Mouse (Mus musculus) hindbrain, embryonic 13.5 days (tissue): ENCODE measurements around the gene Rrbp1. TPM values are rescaled to one million over a fixed set of nuclear protein-coding genes. Genes with fewer than 3 reads are reported as not detected.

Source experiments
- ATAC-seq: fragments of 200-750 bp; cut with Nextera tagmentation; 2 replicates; pipeline ENCODE4 v1.8.0; 2017; ENCODE audit warnings: moderate TSS enrichment; ENCODE audit not compliant: low FRiP score
- H3K27ac ChIP-seq: fragments of 300-500 bp; sonication (generic); 2 replicates; pipeline ENCODE4 v1.5.1; 2015; ENCODE audit warnings: inconsistent platforms, mild to moderate bottlenecking, moderate library complexity
- H3K27me3 ChIP-seq: fragments of 300-500 bp; sonication (generic); 2 replicates; pipeline ENCODE4 v1.6.1; 2015; ENCODE audit warnings: mild to moderate bottlenecking, inconsistent platforms
- H3K36me3 ChIP-seq: fragments of 300-500 bp; sonication (generic); 2 replicates; pipeline ENCODE4 v1.6.1; 2015; ENCODE audit warnings: mild to moderate bottlenecking, inconsistent platforms
- H3K4me1 ChIP-seq: fragments of 300-500 bp; sonication (generic); replicated peaks from 2 replicates; pipeline ENCODE4 v1.6.1; 2015; ENCODE audit warnings: inconsistent platforms
- H3K4me2 ChIP-seq: fragments of 300-500 bp; sonication (generic); 2 replicates; pipeline ENCODE4 v1.6.1; 2015; ENCODE audit warnings: inconsistent platforms, mild to moderate bottlenecking, moderate library complexity
- H3K4me3 ChIP-seq: fragments of 300-500 bp; sonication (generic); 2 replicates; pipeline ENCODE4 v1.5.1; 2015; ENCODE audit warnings: mild to moderate bottlenecking, inconsistent platforms
- H3K9ac ChIP-seq: fragments of 300-500 bp; sonication (generic); 2 replicates; pipeline ENCODE4 v1.6.1; 2015; ENCODE audit warnings: mild to moderate bottlenecking, inconsistent platforms
- H3K9me3 ChIP-seq: fragments of 300-500 bp; sonication (generic); 2 replicates; pipeline ENCODE4 v1.6.1; 2016; ENCODE audit warnings: inconsistent platforms
- WGBS: fragments of 180-500 bp; shearing (Covaris S2); methylation state at CpG from one replicate; pipeline ENCODE4 v1.1.7; 2015; 5-methylcytosine and 5-hydroxymethylcytosine counted together
- polyA plus RNA-seq: library from polyadenylated mRNA; unstranded; fragments of >200 nt; fragmentation: Nextera tagmentation; extraction: Ambion mirVana; gene quantifications from 2 replicates; pipeline ENCODE4 v1.2.1, GENCODE M21; 2015

Rrbp1 gene
- polyA plus RNA-seq, 1 experiment from 2014 or later: 37.3 TPM

DNA sequence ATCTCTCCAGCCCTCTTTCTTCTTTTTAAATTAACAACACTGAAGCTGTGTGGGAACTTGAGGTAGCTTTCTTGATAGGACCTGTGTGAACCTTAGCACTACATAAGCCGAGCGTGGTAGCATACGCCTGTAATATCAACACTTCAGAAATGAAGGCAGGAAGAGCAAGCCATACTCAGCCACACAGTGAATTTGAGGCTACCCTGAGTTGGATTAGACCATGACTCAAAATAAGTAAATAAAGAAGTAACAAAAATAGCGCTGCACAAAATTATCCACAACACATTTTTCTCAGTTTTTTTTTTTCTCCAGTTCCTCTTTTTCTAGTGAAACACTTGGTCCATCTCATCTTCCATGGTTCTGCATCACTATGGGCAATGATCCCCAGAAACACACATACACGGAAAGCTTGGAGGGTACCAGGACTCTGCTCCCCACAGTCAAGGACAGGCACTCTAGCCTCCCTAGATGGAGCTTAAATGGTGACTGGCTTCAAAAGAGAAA, 35.9 kb downstream of the Rrbp1 start:
- Histone ChIP-seq H3K4me2 (no peak overlapping the region), H3K9ac (no peak overlapping the region), H3K36me3 (peaks cover 25% of the 10 kb centered on the region), H3K27ac (no peak overlapping the region), H3K9me3 (no peaks in the 10 kb centered on the region), H3K4me3 (no peak overlapping the region), H3K4me1 (no peaks in the 10 kb centered on the region), H3K27me3 (no peaks in the 10 kb centered on the region)
- WGBS: 95% methylated on average over 5 of the region's 5 CpGs
- no peak for ATAC-seq

GRCm38 (mm10) chr2:143973161-143973560, 37.9 kb downstream of the Rrbp1 start:
- 98% methylated on average over 7 of the region's 7 CpGs for WGBS
- no peaks in the 10 kb centered on the region for H3K9me3 ChIP-seq
- no peak overlapping the region for H3K9ac ChIP-seq
- no peak overlapping the region for H3K27ac ChIP-seq
- H3K4me2 ChIP-seq: no peak overlapping the region
- H3K27me3 ChIP-seq: no peaks in the 10 kb centered on the region
- H3K4me1 ChIP-seq: no peaks in the 10 kb centered on the region
- no peak overlapping the region for H3K4me3 ChIP-seq
- peaks cover 44% of the 10 kb centered on the region for H3K36me3 ChIP-seq
- no peak for ATAC-seq

- H3K4me1 ChIP-seq: no peaks in the 10 kb centered on the region
- no peak overlapping the region for H3K9ac ChIP-seq
- H3K4me2 ChIP-seq: no peak overlapping the region
- no peaks in the 10 kb centered on the region for H3K27me3 ChIP-seq
- H3K36me3 ChIP-seq: peaks cover 55% of the 10 kb centered on the region
- no peak overlapping the region for H3K4me3 ChIP-seq
- ATAC-seq: no peak
- no peaks in the 10 kb centered on the region for H3K9me3 ChIP-seq
- WGBS: 86% methylated on average over 2 of the region's 2 CpGs
- no peak overlapping the region for H3K27ac ChIP-seq
Observed at GRCm38 (mm10) chr2:143971887-143972286, 39.2 kb downstream of the Rrbp1 start.

DNA sequence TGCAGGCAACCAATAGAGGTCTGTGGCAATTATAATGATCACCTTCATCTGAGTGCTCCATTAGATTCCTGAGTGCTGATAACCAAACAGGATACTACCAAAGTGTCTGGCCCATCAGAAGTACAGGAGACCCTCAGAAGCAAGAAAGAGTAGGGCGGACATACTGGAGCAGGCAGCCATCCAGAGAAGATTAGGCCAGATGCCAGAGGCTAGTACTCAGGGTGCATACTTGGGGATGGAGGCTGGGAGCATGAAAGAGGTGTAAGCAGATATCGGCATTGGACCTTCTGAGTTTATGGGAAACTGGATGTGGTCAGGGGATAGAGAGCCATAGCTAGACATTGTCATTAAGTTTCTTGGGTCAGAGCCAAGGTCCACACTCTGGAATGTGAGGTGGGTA, 40.2 kb downstream of the Rrbp1 start:
- no peaks in the 10 kb centered on the region for H3K4me1 ChIP-seq
- no peak overlapping the region for H3K4me3 ChIP-seq
- no peaks in the 10 kb centered on the region for H3K27me3 ChIP-seq
- H3K27ac ChIP-seq: no peak overlapping the region
- ATAC-seq: no peak
- no peaks in the 10 kb centered on the region for H3K9me3 ChIP-seq
- no peak overlapping the region for H3K4me2 ChIP-seq
- H3K9ac ChIP-seq: no peak overlapping the region
- 97% methylated on average over 2 of the region's 2 CpGs for WGBS
- peaks cover 64% of the 10 kb centered on the region for H3K36me3 ChIP-seq

DNA sequence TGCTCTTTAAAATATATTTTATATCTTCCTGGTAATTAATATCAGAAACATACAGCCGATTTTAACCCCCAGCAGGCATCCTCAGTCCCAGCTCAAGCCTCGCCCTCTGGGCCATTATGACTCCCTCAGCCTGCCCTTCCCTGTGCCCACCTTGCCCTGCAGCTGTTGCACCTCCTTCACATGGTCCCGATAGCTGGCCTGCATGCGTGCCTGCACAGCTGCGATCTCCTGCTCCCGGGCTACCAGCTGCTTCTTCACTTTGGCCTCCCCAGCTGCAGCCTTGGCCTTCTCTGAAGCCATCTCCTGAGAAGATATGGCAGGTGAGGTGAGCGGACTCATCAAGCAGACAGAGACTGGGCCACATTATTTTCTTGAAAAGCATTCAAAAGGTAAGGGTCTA, 41.8 kb downstream of the Rrbp1 start:
- Histone ChIP-seq H3K27me3 (no peaks in the 10 kb centered on the region), H3K4me1 (no peaks in the 10 kb centered on the region), H3K36me3 (peaks cover 76% of the 10 kb centered on the region), H3K9me3 (no peaks in the 10 kb centered on the region), H3K4me2 (no peak overlapping the region), H3K27ac (no peak overlapping the region), H3K9ac (no peak overlapping the region), H3K4me3 (no peak overlapping the region)
- no peak for ATAC-seq
- 96% methylated on average over 7 of the region's 7 CpGs for WGBS

GRCm38 (mm10) chr2:143963318-143963717, 47.7 kb downstream of the Rrbp1 start:
- no peak overlapping the region for H3K4me3 ChIP-seq
- H3K27ac ChIP-seq: no peak overlapping the region
- no peaks in the 10 kb centered on the region for H3K27me3 ChIP-seq
- H3K9ac ChIP-seq: no peak overlapping the region
- no peak overlapping the region for H3K4me2 ChIP-seq
- ATAC-seq: no peak
- 92% methylated on average over 1 of the region's 1 CpGs for WGBS
- peaks cover 75% of the 10 kb centered on the region for H3K36me3 ChIP-seq
- no peaks in the 10 kb centered on the region for H3K4me1 ChIP-seq
- H3K9me3 ChIP-seq: no peaks in the 10 kb centered on the region

DNA sequence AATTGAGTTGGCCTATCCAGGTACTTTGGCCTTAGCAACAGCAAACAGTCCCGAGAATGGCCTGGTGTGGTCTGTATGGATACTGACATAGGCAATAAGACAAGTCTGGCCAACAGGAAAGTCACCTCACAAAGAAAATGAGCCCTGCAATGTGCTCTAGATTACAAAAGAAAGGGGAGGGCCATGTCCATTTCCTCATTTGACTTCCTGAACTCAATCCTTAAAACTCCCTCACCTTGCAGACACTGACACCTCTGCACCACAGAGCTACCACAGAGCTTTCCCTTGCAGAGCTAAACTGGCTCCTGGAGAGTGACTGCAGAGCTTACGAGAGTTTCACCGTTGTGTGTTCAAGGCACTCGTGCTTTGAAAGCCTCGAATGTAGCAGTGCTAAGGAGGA, 48.9 kb downstream of the Rrbp1 start:
- H3K9ac ChIP-seq: no peak overlapping the region
- H3K4me1 ChIP-seq: no peaks in the 10 kb centered on the region
- no peaks in the 10 kb centered on the region for H3K9me3 ChIP-seq
- no peak overlapping the region for H3K4me3 ChIP-seq
- 94% methylated on average over 5 of the region's 5 CpGs for WGBS
- no peak overlapping the region for H3K27ac ChIP-seq
- no peak for ATAC-seq
- no peak overlapping the region for H3K4me2 ChIP-seq
- peaks cover 76% of the 10 kb centered on the region for H3K36me3 ChIP-seq
- H3K27me3 ChIP-seq: no peaks in the 10 kb centered on the region

DNA sequence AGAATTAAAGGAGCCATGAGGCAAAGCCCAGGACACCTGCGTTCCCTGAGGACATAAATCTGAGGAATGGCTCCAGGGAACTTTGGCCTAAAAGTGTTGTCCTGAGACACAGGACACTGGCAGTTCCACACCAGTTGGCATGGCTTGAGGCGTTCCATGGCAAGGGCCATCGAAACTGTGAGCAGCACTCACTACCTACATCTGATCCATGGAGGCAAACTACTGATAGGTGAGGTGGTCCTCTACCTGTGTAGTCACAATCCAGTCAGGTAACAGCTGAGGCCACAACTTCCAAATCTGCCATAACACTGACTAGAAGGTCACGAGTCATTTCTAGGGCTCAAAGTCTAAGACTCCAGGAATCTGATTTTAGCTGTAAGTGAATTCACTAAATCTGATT, 55.3 kb downstream of the Rrbp1 start:
- H3K27ac ChIP-seq: no peak overlapping the region

GRCm38 (mm10) chr2:143955004-143955403, 56.1 kb downstream of the Rrbp1 start:
- WGBS: 91% methylated on average over 4 of the region's 4 CpGs
- Histone ChIP-seq H3K9ac (no peak overlapping the region), H3K4me1 (no peaks in the 10 kb centered on the region), H3K4me3 (no peak overlapping the region), H3K27me3 (no peaks in the 10 kb centered on the region), H3K36me3 (peaks cover 87% of the 10 kb centered on the region), H3K27ac (no peak overlapping the region), H3K4me2 (no peak overlapping the region), H3K9me3 (no peaks in the 10 kb centered on the region)
- no peak for ATAC-seq

More for the DNA sequence above, 55.3 kb downstream of the Rrbp1 start:
- 99% methylated on average over 4 of the region's 4 CpGs for WGBS
- Histone ChIP-seq H3K4me3 (no peak overlapping the region), H3K4me1 (no peaks in the 10 kb centered on the region), H3K9ac (no peak overlapping the region), H3K4me2 (no peak overlapping the region), H3K27me3 (no peaks in the 10 kb centered on the region), H3K9me3 (no peaks in the 10 kb centered on the region), H3K36me3 (peaks cover 81% of the 10 kb centered on the region)
- no peak for ATAC-seq

- WGBS: 92% methylated on average over 4 of the region's 4 CpGs
- Histone ChIP-seq H3K4me3 (no peak overlapping the region), H3K4me1 (no peaks in the 10 kb centered on the region), H3K9me3 (no peaks in the 10 kb centered on the region), H3K9ac (no peak overlapping the region), H3K4me2 (no peak overlapping the region), H3K27me3 (no peaks in the 10 kb centered on the region), H3K27ac (no peak overlapping the region), H3K36me3 (peaks cover 93% of the 10 kb centered on the region)
- ATAC-seq: no peak
Observed at GRCm38 (mm10) chr2:143953944-143954343, 57.1 kb downstream of the Rrbp1 start.

DNA sequence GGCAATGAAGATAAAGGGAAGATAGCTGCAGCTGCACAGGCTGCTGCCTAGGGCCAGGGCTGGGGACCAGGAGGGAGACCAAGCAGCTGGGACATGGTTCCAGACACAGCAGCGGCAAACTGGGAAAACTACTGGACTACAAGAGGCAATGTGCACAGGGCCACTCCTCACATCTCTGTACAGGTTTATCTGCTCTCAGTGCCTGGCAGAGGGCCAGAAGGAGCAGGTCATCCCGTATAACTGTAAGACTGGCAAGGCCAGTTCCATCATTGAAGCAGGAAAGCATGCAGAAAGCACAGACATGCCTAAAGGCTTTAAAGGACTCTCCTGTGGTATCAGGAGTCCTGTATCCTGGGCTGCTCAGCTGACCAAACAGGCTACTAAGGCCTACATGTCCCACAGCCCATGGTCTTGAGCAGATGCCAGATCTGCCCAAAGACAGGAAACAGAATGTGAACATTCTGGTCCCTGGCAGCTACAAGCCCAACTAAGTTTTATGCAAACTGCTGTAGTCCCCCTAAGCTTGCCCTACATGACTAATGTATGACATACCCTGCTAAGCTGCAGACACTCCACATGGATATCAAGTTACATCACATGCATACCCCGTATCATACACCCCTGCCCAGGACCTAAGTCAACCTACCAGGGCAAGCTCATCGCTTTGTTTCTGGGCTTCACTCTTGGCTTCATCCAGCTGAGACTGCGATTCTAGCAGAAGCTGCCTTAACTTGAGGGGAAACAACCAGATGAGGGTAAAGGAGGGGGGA, 59.3 kb downstream of the Rrbp1 start:
- Histone ChIP-seq H3K36me3 (peaks cover 100% of the 10 kb centered on the region), H3K9ac (no peak overlapping the region), H3K4me2 (no peak overlapping the region), H3K27ac (no peak overlapping the region), H3K4me1 (no peaks in the 10 kb centered on the region), H3K9me3 (no peaks in the 10 kb centered on the region), H3K27me3 (no peaks in the 10 kb centered on the region), H3K4me3 (no peak overlapping the region)
- no peak for ATAC-seq
- 89% methylated on average over 5 of the region's 5 CpGs for WGBS

- H3K9ac ChIP-seq: no peak overlapping the region
- H3K4me3 ChIP-seq: no peak overlapping the region
- H3K27me3 ChIP-seq: no peaks in the 10 kb centered on the region
- no peaks in the 10 kb centered on the region for H3K4me1 ChIP-seq
- no peaks in the 10 kb centered on the region for H3K9me3 ChIP-seq
- H3K27ac ChIP-seq: no peak overlapping the region
- 82% methylated on average over 1 of the region's 1 CpGs for WGBS
- no peak overlapping the region for H3K4me2 ChIP-seq
- ATAC-seq: no peak
- peaks cover 99% of the 10 kb centered on the region for H3K36me3 ChIP-seq
Observed at GRCm38 (mm10) chr2:143951028-143951420, 60.0 kb downstream of the Rrbp1 start.
